Comparison of ENCODE assay signal across 8 mouse cellular contexts in genomic region chr4:155012788-155013187, GRCm38 (mm10). TPM values are rescaled to one million over a fixed set of nuclear protein-coding genes. Genes with fewer than 3 reads are reported as not detected.
DNase-seq lines count a peak whose midpoint lies in the region; ATAC-seq and TF ChIP-seq lines count a peak whose summit lies in the region.

No protein-coding gene starts in this region.

- no peaks in the 10 kb centered on the region for H3K36me3 ChIP-seq in forebrain, postnatal 0 days (ENCODE audit: insufficient read depth)
- H3K36me3 ChIP-seq in liver, embryonic 11.5 days (ENCODE audit: control insufficient read depth, insufficient read depth, low read length): no peaks in the 10 kb centered on the region
- no peaks in the 10 kb centered on the region for H3K36me3 ChIP-seq in neural tube, embryonic 12.5 days
- no peaks in the 10 kb centered on the region for H3K36me3 ChIP-seq in testis, adult 2 months (ENCODE audit: control insufficient read depth, insufficient read depth, low read length)

- no peak overlapping the region for H3K4me3 ChIP-seq in cerebellum, adult 2 months (replicated peaks; ENCODE audit: insufficient read depth, low read depth, low read length)
- no peak overlapping the region for H3K4me3 ChIP-seq in forebrain, postnatal 0 days (ENCODE audit: low read depth, low read length)
- H3K4me3 ChIP-seq in liver, embryonic 11.5 days (ENCODE audit: low read depth, low read length): no peak overlapping the region
- no peak overlapping the region for H3K4me3 ChIP-seq in neural tube, embryonic 12.5 days
- H3K4me3 ChIP-seq in testis, adult 2 months (ENCODE audit: control insufficient read depth, low read depth, low read length): no peak overlapping the region

- 0% methylated on average over 4 of the region's 4 CpGs for WGBS in cerebellum, adult 2 months
- WGBS in forebrain, postnatal 0 days: 2% methylated on average over 4 of the region's 4 CpGs
- 6% methylated on average over 4 of the region's 4 CpGs for WGBS in liver, embryonic 11.5 days
- WGBS in neural tube, embryonic 12.5 days: 5% methylated on average over 4 of the region's 4 CpGs

- H3K9me3 ChIP-seq in forebrain, postnatal 0 days (ENCODE audit: low read length): no peaks in the 10 kb centered on the region
- no peaks in the 10 kb centered on the region for H3K9me3 ChIP-seq in liver, embryonic 11.5 days (ENCODE audit: control insufficient read depth, low read length)
- H3K9me3 ChIP-seq in neural tube, embryonic 12.5 days: no peaks in the 10 kb centered on the region

- H3K27me3 ChIP-seq in cerebellum, adult 2 months (ENCODE audit: control insufficient read depth, insufficient read depth, low read length): no peaks in the 10 kb centered on the region
- H3K27me3 ChIP-seq in forebrain, postnatal 0 days (ENCODE audit: insufficient read depth, low read length): no peaks in the 10 kb centered on the region
- peaks cover under 1% of the 10 kb centered on the region for H3K27me3 ChIP-seq in liver, embryonic 11.5 days (replicated peaks; ENCODE audit: control insufficient read depth, insufficient read depth, low read length)
- peaks cover 4% of the 10 kb centered on the region for H3K27me3 ChIP-seq in neural tube, embryonic 12.5 days (replicated peaks)
- H3K27me3 ChIP-seq in testis, adult 2 months (ENCODE audit: control insufficient read depth, insufficient read depth, low read length): no peaks in the 10 kb centered on the region

- DNase-seq in 3T3-L1 (ENCODE audit: low read depth, low spot score): peak; percentile 69
- DNase-seq in MN1 (ENCODE audit: low spot score): peak; percentile 81
- peak; percentile 83 to 87 for DNase-seq in cerebellum, adult 2 months
- peak; percentile 66 for DNase-seq in forebrain, postnatal 0 days
- DNase-seq in induced T-regulatory cell, adult 2 months (ENCODE audit: low read depth): peak; percentile 72
- peak; percentile 47 for DNase-seq in liver, embryonic 11.5 days (ENCODE audit: low spot score)

- H3K9ac ChIP-seq in forebrain, postnatal 0 days: no peak overlapping the region
- H3K9ac ChIP-seq in liver, embryonic 11.5 days (ENCODE audit: low read depth, low read length): no peak overlapping the region
- H3K9ac ChIP-seq in neural tube, embryonic 12.5 days: no peak overlapping the region

- ATAC-seq in forebrain, postnatal 0 days: peak; percentile 59
- no peak for ATAC-seq in liver, embryonic 11.5 days (replicated peaks; ENCODE audit: low FRiP score)
- ATAC-seq in neural tube, embryonic 12.5 days (ENCODE audit: low FRiP score, low read depth): peak; percentile 49

- no peak overlapping the region for H3K4me2 ChIP-seq in forebrain, postnatal 0 days (ENCODE audit: low read depth)
- no peak overlapping the region for H3K4me2 ChIP-seq in liver, embryonic 11.5 days
- H3K4me2 ChIP-seq in neural tube, embryonic 12.5 days (replicated peaks): no peak overlapping the region

- H3K27ac ChIP-seq in cerebellum, adult 2 months (ENCODE audit: insufficient read depth, low read length): peak overlapping the region; percentile 28
- no peak overlapping the region for H3K27ac ChIP-seq in forebrain, postnatal 0 days (ENCODE audit: low read depth, low read length)
- no peak overlapping the region for H3K27ac ChIP-seq in liver, embryonic 11.5 days (ENCODE audit: low read depth, low read length)
- no peak overlapping the region for H3K27ac ChIP-seq in neural tube, embryonic 12.5 days
- H3K27ac ChIP-seq in testis, adult 2 months (ENCODE audit: control insufficient read depth, insufficient read depth, low read depth, low read length): no peak overlapping the region

- TF ChIP-seq POLR2A in cerebellum, adult 2 months (IDR thresholded peaks at IDR 0.05; ENCODE audit: borderline replicate concordance, insufficient read depth, low read length): no peak
- no peak for TF ChIP-seq POLR2A in testis, adult 2 months (IDR thresholded peaks at IDR 0.05; ENCODE audit: control insufficient read depth, low read depth, low read length)

- peaks cover 91% of the 10 kb centered on the region for H3K4me1 ChIP-seq in cerebellum, adult 2 months (ENCODE audit: control insufficient read depth, insufficient read depth, low read length)
- no peaks in the 10 kb centered on the region for H3K4me1 ChIP-seq in forebrain, postnatal 0 days (ENCODE audit: insufficient read depth)
- H3K4me1 ChIP-seq in liver, embryonic 11.5 days (replicated peaks; ENCODE audit: control insufficient read depth, insufficient read depth, low read length): no peaks in the 10 kb centered on the region
- H3K4me1 ChIP-seq in neural tube, embryonic 12.5 days: peaks cover 5% of the 10 kb centered on the region; the same call in 1 of the 2 replicates
- no peaks in the 10 kb centered on the region for H3K4me1 ChIP-seq in testis, adult 2 months (ENCODE audit: control insufficient read depth, insufficient read depth, low read length)

- peak; percentile 93 for TF ChIP-seq CTCF in cerebellum, adult 2 months (IDR thresholded peaks at IDR 0.05; ENCODE audit: borderline replicate concordance, insufficient read depth, low read depth, low read length)
- TF ChIP-seq CTCF in forebrain, postnatal 0 days (IDR thresholded peaks at IDR 0.05; ENCODE audit: low read depth): peak; percentile 79
- TF ChIP-seq CTCF in testis, adult 2 months (IDR thresholded peaks at IDR 0.05; ENCODE audit: control insufficient read depth, insufficient read depth, insufficient replicate concordance, low read depth, low read length): peak; percentile 87; the same call in 1 of the 2 replicates

RNA-seq across cellular contexts. Expression of gene Plch2, which starts 43.8 kb away (rescaled TPM):
- 149 and 180 TPM in 2 replicates for polyA plus RNA-seq in cerebellum, adult 2 months (2012; rRNA removed)
- 32.1 and 42.1 TPM in 2 replicates for total RNA-seq in forebrain, postnatal 0 days (2014; rRNA removed)
- polyA plus RNA-seq in forebrain, postnatal 0 days (2015; fragmentation: Nextera tagmentation; extraction: Ambion mirVana): 11.7 and 17.4 TPM in 2 replicates
- polyA plus RNA-seq in liver, embryonic 11.5 days (2014; fragmentation: Nextera tagmentation; extraction: Ambion mirVana): 0.12 and 0.43 TPM in 2 replicates
- polyA plus RNA-seq in neural tube, embryonic 12.5 days (2016; fragmentation: Nextera tagmentation; extraction: Ambion mirVana): 4.1 TPM in 2 replicates
- polyA plus RNA-seq in testis, adult 2 months (2012; rRNA removed): 1.9 and 3.4 TPM in 2 replicates

RNA-seq across cellular contexts. Expression of gene Pank4, which starts 48.9 kb away (rescaled TPM):
- polyA plus RNA-seq in cerebellum, adult 2 months (2012; rRNA removed): 84.6 and 85.5 TPM in 2 replicates
- 39.7 and 40.0 TPM in 2 replicates for total RNA-seq in forebrain, postnatal 0 days (2014; rRNA removed)
- polyA plus RNA-seq in forebrain, postnatal 0 days (2015; fragmentation: Nextera tagmentation; extraction: Ambion mirVana): 20.4 and 22.6 TPM in 2 replicates
- 44.2 and 47.2 TPM in 2 replicates for polyA plus RNA-seq in liver, embryonic 11.5 days (2014; fragmentation: Nextera tagmentation; extraction: Ambion mirVana)
- polyA plus RNA-seq in neural tube, embryonic 12.5 days (2016; fragmentation: Nextera tagmentation; extraction: Ambion mirVana): 41.2 and 46.3 TPM in 2 replicates
- 16.7 TPM in 2 replicates for polyA plus RNA-seq in testis, adult 2 months (2012; rRNA removed)

RNA-seq across cellular contexts. Expression of gene Hes5, which starts 52.1 kb away (rescaled TPM):
- 4.6 and 4.8 TPM in 2 replicates for polyA plus RNA-seq in cerebellum, adult 2 months (2012; rRNA removed)
- total RNA-seq in forebrain, postnatal 0 days (2014; rRNA removed): 92.2 and 100 TPM in 2 replicates
- polyA plus RNA-seq in forebrain, postnatal 0 days (2015; fragmentation: Nextera tagmentation; extraction: Ambion mirVana): 107 and 120 TPM in 2 replicates
- 0.63 TPM in 1 of 2 replicates, not detected in the other for polyA plus RNA-seq in liver, embryonic 11.5 days (2014; fragmentation: Nextera tagmentation; extraction: Ambion mirVana)
- 396 and 412 TPM in 2 replicates for polyA plus RNA-seq in neural tube, embryonic 12.5 days (2016; fragmentation: Nextera tagmentation; extraction: Ambion mirVana)
- 0.57 and 0.65 TPM in 2 replicates for polyA plus RNA-seq in testis, adult 2 months (2012; rRNA removed)

RNA-seq across cellular contexts. Expression of gene Pex10, which starts 54.0 kb away (rescaled TPM):
- 32.0 and 38.1 TPM in 2 replicates for polyA plus RNA-seq in cerebellum, adult 2 months (2012; rRNA removed)
- total RNA-seq in forebrain, postnatal 0 days (2014; rRNA removed): 16.9 and 18.5 TPM in 2 replicates
- 14.0 and 14.1 TPM in 2 replicates for polyA plus RNA-seq in forebrain, postnatal 0 days (2015; fragmentation: Nextera tagmentation; extraction: Ambion mirVana)
- 7.2 and 9.0 TPM in 2 replicates for polyA plus RNA-seq in liver, embryonic 11.5 days (2014; fragmentation: Nextera tagmentation; extraction: Ambion mirVana)
- polyA plus RNA-seq in neural tube, embryonic 12.5 days (2016; fragmentation: Nextera tagmentation; extraction: Ambion mirVana): 16.6 and 17.3 TPM in 2 replicates
- polyA plus RNA-seq in testis, adult 2 months (2012; rRNA removed): 3.1 and 3.5 TPM in 2 replicates

Comparison
In these comparisons a context has a peak if more than half of its experiments do, and no peak if none do; other contexts are left out.
1. RNA of gene Hes5, which starts 52.1 kb away (polyA plus RNA-seq): 396 to 412 TPM in neural tube, embryonic 12.5 days and 107 to 120 TPM in forebrain, postnatal 0 days; 4.6 to 4.8 TPM in cerebellum, adult 2 months, 0.63 TPM in liver, embryonic 11.5 days and 0.57 to 0.65 TPM in testis, adult 2 months; every median in the first group is over 10 times any median in the second.
2. Peak in every context shown above with its lines, with median percentiles within 50 percentile points of each other: DNase-seq and CTCF ChIP-seq.